Mouse (Mus musculus): ENCODE results near the gene Cenpb. TPM values are rescaled to one million over a fixed set of nuclear protein-coding genes. Genes with fewer than 3 reads are reported as not detected.

The Cenpb gene
- total RNA-seq, 2 experiments from 2014 or later: 77.3 to 78.8 TPM

DNA sequence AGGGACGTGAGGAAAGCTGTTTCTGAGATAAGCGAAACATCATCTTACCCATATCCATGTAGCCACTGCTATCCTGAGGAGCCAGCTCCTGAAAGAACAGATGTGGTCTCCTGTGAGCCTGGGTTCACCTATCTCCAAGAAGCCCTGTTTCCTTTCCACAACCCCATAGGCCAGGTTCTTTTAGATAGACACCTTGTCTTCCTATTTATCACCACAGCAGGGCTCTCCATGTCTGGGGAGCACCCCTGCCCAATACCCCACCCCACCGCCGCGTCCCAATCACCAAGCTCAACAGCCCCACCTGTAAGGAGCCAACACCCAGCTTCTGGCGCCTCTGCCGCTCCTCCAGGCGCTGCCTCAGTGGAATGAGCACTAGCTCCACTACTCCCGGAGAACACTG lies 7.5 kb downstream of the Cenpb start:
- no peak for DNase-seq (ENCODE audit: low spot score in 2 of 2)
- intact Hi-C loops (cut with DNase I): no loop called here

DNA sequence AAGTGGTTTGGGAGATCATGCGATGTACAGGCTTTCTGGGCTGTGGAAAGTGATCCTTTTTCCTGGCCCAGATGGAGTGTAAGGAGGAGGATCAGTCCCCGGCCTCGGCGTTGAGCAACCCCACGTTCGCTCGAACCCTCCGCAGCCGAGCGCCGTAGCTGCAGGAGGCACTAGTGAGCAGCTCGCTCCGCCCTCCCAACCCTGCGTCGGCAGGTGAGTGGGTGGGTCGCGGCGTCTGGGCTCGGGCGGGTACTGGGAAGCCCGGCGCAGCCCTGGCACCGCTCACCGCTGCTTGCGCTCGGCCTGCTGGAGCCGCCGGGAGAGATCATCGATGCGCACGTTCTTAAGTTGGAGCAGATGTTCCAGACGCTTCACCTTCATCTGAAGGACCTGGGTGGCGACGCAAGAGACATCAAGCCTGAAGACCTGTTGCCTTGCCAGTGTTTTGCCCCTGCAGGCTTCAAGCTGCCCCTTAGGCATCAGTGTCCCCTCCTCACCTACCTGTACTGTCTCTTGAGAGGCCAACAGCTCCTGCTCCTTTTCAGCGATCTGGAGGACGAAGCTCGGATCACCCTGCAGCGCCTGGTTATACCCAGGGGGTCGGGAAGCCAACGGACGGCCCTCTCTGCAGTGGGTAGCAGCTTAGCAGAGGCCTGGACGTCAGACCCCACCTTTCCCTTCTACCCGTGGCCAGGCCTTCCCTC lies 8.3 kb downstream of the Cenpb start:
- intact Hi-C loops (cut with DNase I): no loop called here
- peak; percentile 72 to 80 for DNase-seq (ENCODE audit: low spot score in 2 of 2)

DNA sequence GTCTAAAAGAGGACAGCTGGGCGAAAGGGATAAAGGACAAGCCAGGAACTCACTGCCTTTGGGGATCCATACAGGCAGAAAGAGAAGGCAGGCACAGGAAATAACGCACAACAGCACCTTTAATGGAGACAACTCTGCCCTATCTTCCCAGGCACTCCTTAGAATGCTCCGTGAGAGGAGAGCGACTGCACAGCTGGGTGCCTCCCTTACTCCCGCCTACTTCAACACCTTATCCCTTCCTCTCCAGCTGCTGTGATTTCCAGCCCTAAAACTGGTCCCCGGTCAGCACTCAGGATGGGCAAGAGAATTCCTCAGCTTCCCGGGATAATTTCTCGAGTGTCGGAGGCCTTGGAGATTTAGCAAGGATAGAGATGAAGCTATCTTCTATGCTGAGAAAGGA lies 8.9 kb downstream of the Cenpb start:
- DNase-seq (ENCODE audit: low spot score in 2 of 2): peak in 1 of 2 experiments; percentile 16
- intact Hi-C loops (cut with DNase I): no loop called here

DNA sequence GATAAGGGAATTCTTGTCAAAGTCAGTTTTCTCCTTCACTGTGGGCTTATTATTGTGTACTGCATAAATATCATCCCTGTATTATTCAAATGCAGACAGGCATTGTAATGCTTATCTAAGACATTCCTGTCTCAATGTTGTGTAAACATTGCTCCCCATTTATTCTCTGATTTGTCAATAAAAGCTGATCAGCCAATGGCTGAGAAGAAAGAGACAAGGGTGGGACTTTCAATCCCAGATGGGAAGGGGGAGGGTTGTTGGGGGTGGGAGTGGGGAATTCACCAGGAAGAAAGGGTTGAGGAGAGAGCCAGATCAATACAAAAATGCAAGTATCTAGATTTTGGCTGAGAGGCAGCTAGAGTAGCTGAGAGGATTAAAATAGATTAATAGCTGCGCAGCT lies 11.0 kb downstream of the Cenpb start:
- DNase-seq (ENCODE audit: low spot score in 2 of 2): no peak
- intact Hi-C loops (cut with DNase I): no loop called here

DNA sequence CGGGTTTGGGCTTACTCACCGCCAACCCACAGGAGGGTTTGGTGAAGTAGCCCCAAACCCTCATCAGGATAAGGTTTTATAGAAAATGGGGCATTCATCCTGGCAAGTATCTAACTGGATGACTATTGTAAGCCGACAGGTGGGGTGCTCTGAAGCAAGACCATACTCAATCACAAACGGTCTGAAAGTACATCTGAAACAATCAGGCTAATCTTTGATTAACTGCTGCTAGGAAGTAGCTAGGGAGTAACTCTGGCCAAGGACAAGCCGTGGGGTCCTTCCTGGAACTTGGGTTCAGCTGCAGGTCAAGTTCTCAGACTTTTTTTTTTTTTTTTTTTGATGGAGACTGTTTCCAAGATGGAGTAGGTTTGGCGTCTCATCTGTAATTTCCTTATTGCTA lies 11.9 kb downstream of the Cenpb start:
- intact Hi-C loops (cut with DNase I): no loop called here
- no peak for DNase-seq (ENCODE audit: low spot score in 2 of 2)

DNA sequence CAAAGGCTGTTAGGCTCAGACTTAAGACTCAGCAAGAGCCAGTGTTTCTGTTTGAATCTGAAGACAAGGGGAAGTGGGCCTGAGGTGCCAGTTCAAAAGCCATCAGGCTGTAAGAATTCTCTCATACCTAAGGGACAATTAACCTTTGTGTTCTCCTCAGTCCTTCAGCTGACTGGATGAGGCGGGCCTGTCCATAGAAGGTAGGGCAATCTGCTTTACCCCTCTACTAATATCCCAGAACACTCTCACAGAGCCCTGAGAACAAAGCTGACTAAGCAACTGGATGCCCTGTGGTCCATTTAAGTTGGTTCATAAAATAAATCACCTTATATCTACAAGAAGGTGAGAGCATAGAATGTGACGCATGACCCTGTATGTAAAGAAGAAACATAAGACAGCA lies 13.7 kb downstream of the Cenpb start:
- no peak for DNase-seq (ENCODE audit: low spot score in 2 of 2)
- intact Hi-C loops (cut with DNase I): no loop called here

DNA sequence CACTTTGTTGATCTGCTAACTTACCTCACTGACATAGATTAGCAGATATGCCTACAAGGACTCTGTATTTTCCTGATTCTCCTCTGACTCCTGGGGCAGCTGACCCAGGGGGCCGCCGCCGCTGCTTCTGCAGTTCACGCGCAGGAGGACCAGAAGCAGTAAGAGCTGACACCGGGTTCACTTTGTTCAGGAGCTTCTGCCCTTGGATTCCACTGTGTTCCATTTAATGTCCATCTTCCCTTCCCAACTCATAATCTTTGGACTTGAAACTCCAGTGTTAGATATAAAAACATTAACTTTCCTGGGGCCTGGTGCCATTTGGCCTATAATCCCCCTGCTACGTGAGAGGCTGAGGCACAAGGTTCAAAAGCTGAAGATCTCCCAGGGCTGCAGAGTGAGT lies 15.9 kb downstream of the Cenpb start:
- no peak for DNase-seq (ENCODE audit: low spot score in 2 of 2)
- intact Hi-C loops (cut with DNase I): loop anchor here (5.0 kb wide), 1 partner anchor 122 kb away; the partner anchor contains the start of gene Gfra4

DNA sequence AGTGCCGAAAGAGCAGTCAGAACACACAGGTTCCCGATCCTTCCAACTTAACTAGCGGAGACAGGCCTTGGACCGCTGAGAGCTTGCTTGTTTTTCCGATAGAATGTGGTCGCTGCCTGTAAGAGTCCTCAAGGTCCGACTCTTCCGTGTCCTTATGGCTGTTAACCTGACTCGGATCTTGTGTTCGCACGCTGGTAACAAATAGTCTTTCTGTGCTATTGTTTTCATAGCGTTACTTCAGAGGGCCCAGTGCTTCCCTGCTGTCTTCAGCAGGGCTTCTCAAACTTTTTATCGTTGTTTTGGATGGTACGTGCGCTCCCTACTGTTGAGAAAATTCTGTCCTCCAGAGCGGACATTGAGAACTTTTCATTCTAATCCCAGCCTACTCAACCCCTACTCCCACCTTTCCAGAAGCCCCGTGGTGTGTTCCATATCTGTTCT lies 19.2 kb downstream of the Cenpb start:
- intact Hi-C loops (cut with DNase I): loop anchor here (1.0 to 5.0 kb wide), 2 partner anchors 65 to 118 kb away; partner anchors contain the start of gene Gfra4
- peak; percentile 32 to 40 for DNase-seq (ENCODE audit: low spot score in 2 of 2)

DNA sequence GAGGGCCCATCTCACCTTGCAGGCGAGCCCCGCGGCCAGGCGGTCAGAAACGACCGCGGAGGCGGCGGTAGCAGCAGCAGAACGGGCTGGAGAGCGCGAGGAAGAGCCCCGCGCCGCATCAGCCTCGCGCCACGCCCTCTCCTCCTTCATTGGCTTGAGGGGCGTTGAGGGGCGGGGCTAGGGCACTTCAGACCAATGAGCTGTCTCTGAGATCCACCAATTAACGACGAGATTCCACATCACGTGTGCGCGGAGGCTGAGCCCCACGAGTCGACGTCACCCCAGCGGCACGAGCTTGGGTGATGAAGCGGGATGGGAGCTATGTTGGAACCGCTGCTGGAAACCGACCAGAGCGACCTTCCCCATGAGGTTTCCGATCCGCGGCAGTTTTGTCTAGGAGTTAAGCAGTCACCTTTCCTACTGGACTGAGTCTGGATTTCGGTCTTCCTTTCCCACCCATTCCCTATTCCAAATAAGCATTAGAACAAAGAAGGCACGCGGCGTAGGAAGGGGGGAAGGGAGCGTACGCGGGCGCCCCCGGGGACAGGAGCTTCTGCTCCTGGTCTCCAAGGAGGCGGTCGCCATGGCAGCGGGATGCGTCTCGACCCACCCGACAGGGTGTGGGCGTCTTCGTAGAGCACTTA lies 19.8 kb downstream of the Cenpb start, which contains the start of gene 1700037H04Rik:
Gene 1700037H04Rik, minus strand, starts transcription at position 144 of the 644 bp plus-strand sequence.
- DNase-seq (ENCODE audit: low spot score in 2 of 2): peak; percentile 96 to 98

DNA sequence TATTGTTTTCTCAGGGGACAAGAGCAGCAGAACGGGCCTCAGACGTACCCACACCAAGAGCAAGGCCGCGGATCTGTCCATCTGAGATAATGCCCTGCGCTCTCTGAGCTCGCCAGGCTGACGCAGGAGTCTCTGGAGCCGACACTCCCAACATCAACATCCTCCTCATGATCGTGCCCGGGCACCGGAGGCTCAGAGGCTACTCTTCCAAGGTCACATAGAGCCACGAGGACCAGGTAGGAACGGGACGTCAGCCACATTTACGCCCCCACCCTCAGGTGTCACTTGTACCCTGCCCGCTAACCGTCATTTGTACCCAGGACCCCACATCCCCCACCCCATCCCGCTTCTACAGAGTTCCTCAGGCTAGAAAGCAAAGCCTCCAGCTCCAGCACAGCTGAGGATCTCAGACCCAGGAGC lies 20.4 kb downstream of the Cenpb start:
- DNase-seq (ENCODE audit: low spot score in 2 of 2): peak in 1 of 2 experiments; percentile 39
- intact Hi-C loops (cut with DNase I): no loop called here

More for the DNA sequence above, 19.8 kb downstream of the Cenpb start, which contains the start of gene 1700037H04Rik:
- intact Hi-C loops (cut with DNase I): loop anchor here (1.0 to 5.0 kb wide), 2 partner anchors 65 to 118 kb away; partner anchors contain the start of gene Gfra4

DNA sequence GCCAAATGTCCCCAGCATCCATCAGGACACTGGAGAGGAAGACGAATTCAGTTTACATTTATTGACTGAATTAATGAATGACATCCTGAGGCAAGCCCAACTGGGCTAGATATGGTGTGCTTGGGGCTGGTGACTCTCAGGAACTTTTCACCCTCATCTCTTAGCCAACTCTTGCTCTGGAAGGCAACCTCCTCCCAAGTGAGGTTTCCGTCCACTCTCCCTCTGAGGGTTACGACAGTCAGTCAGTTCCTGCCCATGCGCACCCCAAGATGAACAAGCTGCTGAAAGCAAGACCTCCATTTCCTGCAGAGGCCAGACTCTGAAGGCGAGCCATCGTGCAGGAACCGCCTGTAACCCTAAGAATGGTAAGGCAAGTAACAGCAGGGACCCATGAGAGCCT lies 22.9 kb downstream of the Cenpb start:
- intact Hi-C loops (cut with DNase I): no loop called here

DNA sequence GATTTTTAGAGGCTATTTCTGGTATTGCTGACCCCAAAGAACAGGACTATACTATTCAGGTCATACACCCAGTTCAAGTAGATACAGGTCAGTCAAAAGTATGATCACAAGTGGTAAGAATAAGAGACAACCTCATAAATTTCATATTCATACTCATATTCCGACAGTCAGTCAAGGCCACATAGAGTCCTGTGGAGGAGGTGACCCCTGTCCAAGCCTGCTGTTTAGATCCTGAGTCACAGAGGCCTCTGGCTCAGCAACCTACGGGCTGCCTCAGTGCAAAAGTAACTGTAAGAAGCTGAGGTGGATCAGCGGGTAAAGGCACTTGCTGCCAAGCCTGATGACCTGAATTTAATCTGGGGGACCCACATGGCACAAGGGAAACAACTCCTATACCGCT lies 25.8 kb downstream of the Cenpb start:
- intact Hi-C loops (cut with DNase I): no loop called here
- no peak for DNase-seq (ENCODE audit: low spot score in 2 of 2)

More for the DNA sequence above, 22.9 kb downstream of the Cenpb start:
- no peak for DNase-seq (ENCODE audit: low spot score in 2 of 2)

DNA sequence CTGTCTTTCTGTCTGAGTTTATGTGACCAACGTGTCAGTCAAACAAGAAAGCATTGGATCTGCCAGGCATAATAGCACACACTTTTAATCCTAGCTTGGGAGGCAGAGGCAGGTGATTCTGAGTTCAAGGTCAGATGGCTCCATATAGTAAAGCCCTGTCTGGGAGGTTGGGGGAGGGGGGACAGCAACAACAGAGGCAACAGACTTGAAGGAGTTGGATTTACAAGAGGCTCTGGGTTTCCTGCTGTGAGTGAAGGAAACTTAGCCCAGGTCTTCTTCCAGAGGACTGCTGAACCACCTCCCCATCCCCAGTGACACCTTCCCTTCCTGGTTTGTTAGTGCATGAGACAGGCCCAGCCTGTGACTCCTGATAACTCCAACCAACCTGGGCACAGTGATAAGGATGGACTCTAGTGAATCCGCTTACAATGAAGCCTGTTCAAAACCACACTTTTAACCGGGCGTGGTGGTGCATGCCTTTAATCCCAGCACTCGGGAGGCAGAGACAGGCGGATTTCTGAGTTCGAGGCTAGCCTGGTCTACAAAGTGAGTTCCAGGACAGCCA lies 27.6 kb downstream of the Cenpb start:
- intact Hi-C loops (cut with DNase I): no loop called here
- no peak for DNase-seq (ENCODE audit: low spot score in 2 of 2)

DNA sequence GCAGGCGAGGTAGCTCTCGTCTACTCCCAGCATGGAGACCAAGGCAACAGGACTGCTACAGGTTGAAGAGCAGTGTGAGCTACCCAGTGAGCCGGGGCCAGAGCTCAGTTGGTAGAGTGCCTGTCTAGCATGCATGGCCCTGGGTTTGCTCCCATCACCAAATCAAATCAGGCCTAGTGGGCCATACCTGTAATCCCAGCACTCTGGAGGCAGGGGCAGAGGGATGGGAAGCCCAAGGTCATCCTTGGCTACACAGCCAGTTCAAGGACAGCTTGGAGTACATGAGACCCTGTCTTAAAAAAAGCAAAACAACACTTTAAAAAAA lies 30.7 kb downstream of the Cenpb start:
- intact Hi-C loops (cut with DNase I): no loop called here
- no peak for DNase-seq (ENCODE audit: low spot score in 2 of 2)

DNA sequence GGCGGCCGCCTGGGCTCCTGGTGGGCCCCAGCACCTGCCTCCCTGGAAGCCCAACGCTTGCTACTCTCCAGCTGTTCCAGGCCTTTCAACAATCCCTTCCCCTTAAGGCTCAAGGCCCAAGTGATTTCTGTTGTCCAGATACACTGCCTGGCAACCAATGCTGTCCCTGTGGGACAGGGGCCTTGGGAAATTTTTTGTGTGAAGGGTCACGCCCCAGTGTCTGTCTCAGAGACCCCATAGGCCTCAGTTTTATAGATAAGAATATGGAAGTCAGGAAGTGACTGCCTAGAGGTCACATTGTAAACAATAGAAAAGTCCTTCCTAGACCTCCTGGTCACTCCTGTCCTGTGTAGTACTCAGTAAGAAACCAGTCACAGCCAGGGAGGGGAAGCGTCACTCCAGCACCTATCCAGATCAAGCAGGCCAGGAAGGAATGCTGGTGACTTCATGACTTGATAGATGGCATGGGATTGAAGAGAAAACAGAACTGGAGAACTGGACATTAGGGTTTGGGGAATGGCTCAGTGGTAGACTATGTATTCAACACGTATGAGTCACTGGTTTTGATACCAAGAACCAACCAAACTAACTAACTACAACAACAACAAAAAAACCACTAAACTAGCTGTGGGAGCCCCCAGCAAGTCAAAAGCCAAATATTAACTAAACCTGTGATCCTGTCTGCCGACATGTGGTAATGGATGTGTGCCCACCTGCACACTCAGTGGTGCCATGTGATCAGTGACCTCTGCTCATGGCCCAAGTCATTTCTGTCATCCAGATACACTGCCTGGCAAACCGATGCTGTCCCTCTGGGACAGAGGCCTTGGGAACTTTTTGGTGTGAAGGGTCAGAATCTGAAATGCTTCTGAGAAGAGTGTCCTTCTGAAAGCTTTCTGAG lies 31.3 kb downstream of the Cenpb start:
- DNase-seq (ENCODE audit: low spot score in 2 of 2): no peak
- intact Hi-C loops (cut with DNase I): no loop called here

DNA sequence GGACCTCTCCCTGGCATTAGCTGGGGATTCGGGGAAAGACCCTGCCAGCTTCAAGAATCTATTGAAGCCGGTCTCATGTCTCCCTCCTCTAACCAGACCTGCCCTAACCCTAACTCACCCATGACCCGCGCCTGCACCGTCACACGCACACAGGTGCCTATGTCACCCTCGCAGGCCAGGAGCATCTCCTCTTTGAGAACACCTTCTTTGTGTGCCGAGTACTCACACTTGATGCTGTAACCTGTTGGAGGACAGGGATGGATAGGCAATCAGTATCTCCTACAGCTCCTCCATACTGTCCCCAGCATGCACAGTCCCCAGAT lies 32.9 kb downstream of the Cenpb start:
- no peak for DNase-seq (ENCODE audit: low spot score in 2 of 2)
- intact Hi-C loops (cut with DNase I): no loop called here

DNA sequence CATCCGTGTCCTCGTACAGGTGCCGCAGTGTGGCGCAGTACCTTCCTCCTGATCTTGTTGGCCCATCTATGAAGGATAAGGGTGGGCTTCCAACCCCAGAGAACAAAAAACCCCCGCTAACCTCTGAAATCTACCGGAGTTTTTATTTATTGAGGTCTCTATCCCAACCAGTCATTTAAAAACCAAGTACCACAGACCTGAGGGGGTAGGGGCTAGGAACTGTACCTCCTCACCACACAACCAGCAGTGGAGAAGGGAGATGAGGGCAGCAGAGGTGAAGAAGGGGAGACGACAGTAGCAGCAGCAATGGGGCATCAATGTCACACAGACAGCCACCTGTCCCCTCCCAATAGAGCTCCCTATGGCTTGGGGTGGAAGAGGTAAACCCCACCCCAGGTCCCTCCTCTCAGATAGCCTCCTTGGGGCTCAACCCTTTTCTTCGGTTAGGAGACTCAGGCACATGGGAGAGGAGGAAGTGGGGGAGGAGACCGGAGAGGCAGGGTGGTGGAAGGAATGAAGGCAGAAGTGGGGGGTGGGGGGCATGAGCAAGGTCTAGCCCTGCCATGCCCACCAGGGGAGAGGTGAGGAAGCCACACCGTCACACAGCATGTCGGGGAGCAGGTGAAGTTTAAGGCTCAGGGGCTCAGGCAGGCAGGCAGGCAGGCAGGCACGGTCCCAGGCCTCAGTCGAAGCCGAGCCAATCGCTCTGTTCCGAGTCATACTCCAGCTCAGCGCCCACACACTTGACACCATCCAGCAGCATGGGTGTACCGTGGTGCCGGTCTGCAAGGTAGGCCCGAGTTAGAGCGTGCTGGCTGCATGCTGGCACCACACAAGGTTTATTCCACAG lies 33.4 kb downstream of the Cenpb start:
- DNase-seq (ENCODE audit: low spot score in 2 of 2): peak in 1 of 2 experiments; percentile 40
- intact Hi-C loops (cut with DNase I): no loop called here

DNA sequence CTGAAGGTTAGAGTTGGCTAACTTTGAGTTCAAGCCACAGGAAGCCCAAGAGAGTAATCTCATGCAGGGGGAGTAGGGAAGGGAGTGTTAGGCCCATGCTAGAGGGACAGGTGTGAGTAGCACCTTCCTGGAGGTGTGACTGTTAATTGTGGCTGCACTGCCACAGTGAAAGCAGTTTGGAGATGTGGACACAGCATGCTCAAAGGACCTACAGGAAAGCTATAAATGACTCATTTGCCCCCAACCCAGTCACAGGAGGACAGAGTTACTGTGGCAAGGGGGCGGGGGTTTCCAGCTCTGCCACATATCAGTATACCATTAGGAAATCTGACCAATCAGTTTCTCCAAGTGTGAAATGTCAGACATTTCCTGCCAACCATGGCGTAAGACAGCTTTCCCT lies 34.3 kb downstream of the Cenpb start:
- DNase-seq (ENCODE audit: low spot score in 2 of 2): no peak

DNA sequence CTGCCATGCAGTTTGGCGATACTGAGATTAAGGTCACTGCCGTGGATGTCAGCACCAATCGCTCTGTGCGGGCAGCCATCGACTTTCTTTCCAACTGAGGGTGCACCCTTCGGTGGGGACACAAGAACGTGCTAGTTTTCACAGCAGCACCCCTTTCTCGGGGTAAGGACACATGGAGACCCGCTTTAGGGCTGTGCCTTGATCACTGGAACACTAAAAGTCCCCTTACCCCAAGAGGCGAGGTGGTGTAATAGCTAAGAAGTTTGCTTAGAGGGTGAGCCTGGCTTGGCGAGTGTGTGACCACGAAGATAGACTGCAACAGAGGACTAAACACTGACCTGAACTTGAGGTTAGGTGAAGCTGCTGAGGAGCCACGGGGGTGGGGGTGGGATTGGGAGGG lies 34.7 kb downstream of the Cenpb start:
- intact Hi-C loops (cut with DNase I): no loop called here
- no peak for DNase-seq (ENCODE audit: low spot score in 2 of 2)

More for the DNA sequence above, 34.3 kb downstream of the Cenpb start:
- intact Hi-C loops (cut with DNase I): no loop called here
